Mouse (Mus musculus): ENCODE results near the gene Gstt4. TPM values are rescaled to one million over a fixed set of nuclear protein-coding genes. Genes with fewer than 3 reads are reported as not detected.

The Gstt4 gene
- polyA plus RNA-seq, 1 experiment from 2014 or later = not detected

DNA sequence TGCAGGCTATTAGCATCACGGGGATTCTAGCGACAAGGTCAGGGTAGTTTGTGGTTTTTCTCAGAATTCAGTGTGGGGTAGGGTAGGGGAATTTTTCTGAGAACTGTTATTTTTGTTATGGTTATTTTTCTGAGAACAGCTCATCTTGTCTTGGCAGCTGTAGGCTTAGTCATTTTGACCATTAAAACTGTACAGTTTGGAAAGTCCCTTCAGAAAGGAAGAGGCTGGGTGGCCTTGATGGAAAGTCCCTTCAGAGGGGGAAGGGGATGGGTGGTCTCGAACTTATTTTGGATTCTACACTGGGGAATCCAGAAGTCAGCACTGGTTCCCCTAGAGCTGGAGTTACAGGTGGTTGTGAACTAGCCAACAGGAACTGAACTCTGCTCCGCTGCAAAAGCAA is 2.2 kb upstream of the Gstt4 start:
- WGBS = 81% methylated on average over 4 of the region's 4 CpGs
- Histone ChIP-seq H3K36me3 (ENCODE audit: insufficient read depth, low read length) (no peaks in the 10 kb centered on the region), H3K27ac (ENCODE audit: low read length) (no peak overlapping the region), H3K4me2 (replicated peaks; ENCODE audit: low read depth, low read length) (no peak overlapping the region), H3K4me1 (ENCODE audit: insufficient read depth, low read depth, low read length) (no peaks in the 10 kb centered on the region), H3K4me3 (ENCODE audit: low read depth, low read length) (no peak overlapping the region), H3K9me3 (ENCODE audit: low read length) (no peaks in the 10 kb centered on the region), H3K27me3 (replicated peaks; ENCODE audit: insufficient read depth, low read length) (no peaks in the 10 kb centered on the region), H3K9ac (replicated peaks; ENCODE audit: low read depth) (no peak overlapping the region)
- DNase-seq (ENCODE audit: low spot score) = no peak
- TF ChIP-seq CTCF (IDR thresholded peaks at IDR 0.05) = no peak
- no peak for TF ChIP-seq EP300 (IDR thresholded peaks at IDR 0.05)
- ATAC-seq = no peak

DNA sequence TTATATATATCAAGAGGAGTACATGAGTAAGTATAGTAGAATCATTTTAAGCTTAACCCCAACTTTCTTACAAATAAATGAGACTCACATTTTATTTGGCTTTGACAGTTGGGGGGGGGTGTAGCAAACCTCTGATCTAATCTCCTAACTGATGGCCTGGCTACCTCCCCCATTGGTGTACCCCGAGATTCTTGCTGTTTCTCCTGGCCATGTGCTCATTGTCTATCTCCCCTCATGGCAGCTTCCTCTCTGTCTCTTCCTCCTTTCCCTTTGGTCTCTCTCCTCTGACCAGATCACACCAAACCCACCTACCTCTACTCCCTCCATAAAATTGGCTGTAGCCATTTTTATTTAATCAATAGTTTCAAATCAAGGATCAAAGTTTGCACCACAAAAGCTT is 1.4 kb upstream of the Gstt4 start:
- no peak overlapping the region for H3K27ac ChIP-seq (ENCODE audit: low read length)
- TF ChIP-seq EP300 (IDR thresholded peaks at IDR 0.05) (no peak), CTCF (IDR thresholded peaks at IDR 0.05) (no peak)
- ATAC-seq (no peak), DNase-seq (ENCODE audit: low spot score) (no peak)
- no peaks in the 10 kb centered on the region for H3K4me1 ChIP-seq (ENCODE audit: insufficient read depth, low read depth, low read length)
- H3K27me3 ChIP-seq (replicated peaks; ENCODE audit: insufficient read depth, low read length) = no peaks in the 10 kb centered on the region
- H3K9me3 ChIP-seq (ENCODE audit: low read length) = no peaks in the 10 kb centered on the region
- WGBS = 83% methylated on average over 1 of the region's 1 CpGs
- H3K36me3 ChIP-seq (ENCODE audit: insufficient read depth, low read length) = no peaks in the 10 kb centered on the region
- H3K4me3 ChIP-seq (ENCODE audit: low read depth, low read length) = no peak overlapping the region
- H3K4me2 ChIP-seq (replicated peaks; ENCODE audit: low read depth, low read length) = no peak overlapping the region
- no peak overlapping the region for H3K9ac ChIP-seq (replicated peaks; ENCODE audit: low read depth)

- WGBS = 82% methylated on average over 5 of the region's 5 CpGs
- Histone ChIP-seq H3K36me3 (ENCODE audit: insufficient read depth, low read length) (no peaks in the 10 kb centered on the region), H3K9ac (replicated peaks; ENCODE audit: low read depth) (no peak overlapping the region), H3K27ac (ENCODE audit: low read length) (no peak overlapping the region), H3K4me1 (ENCODE audit: insufficient read depth, low read depth, low read length) (no peaks in the 10 kb centered on the region), H3K9me3 (ENCODE audit: low read length) (no peaks in the 10 kb centered on the region), H3K4me3 (ENCODE audit: low read depth, low read length) (no peak overlapping the region), H3K4me2 (replicated peaks; ENCODE audit: low read depth, low read length) (no peak overlapping the region), H3K27me3 (replicated peaks; ENCODE audit: insufficient read depth, low read length) (no peaks in the 10 kb centered on the region)
- ATAC-seq (no peak), DNase-seq (ENCODE audit: low spot score) (no peak)
- TF ChIP-seq CTCF (IDR thresholded peaks at IDR 0.05) (no peak), EP300 (IDR thresholded peaks at IDR 0.05) (no peak)
These were observed 2.5 kb downstream of the Gstt4 start for GRCm38 (mm10) chr10:75819882-75820281.

GRCm38 (mm10) chr10:75818641-75819040 is 3.7 kb downstream of the Gstt4 start:
- Histone ChIP-seq H3K27ac (ENCODE audit: low read length) (no peak overlapping the region), H3K4me3 (ENCODE audit: low read depth, low read length) (no peak overlapping the region), H3K9ac (replicated peaks; ENCODE audit: low read depth) (no peak overlapping the region), H3K27me3 (replicated peaks; ENCODE audit: insufficient read depth, low read length) (no peaks in the 10 kb centered on the region), H3K4me2 (replicated peaks; ENCODE audit: low read depth, low read length) (no peak overlapping the region), H3K9me3 (ENCODE audit: low read length) (no peaks in the 10 kb centered on the region), H3K36me3 (ENCODE audit: insufficient read depth, low read length) (no peaks in the 10 kb centered on the region), H3K4me1 (ENCODE audit: insufficient read depth, low read depth, low read length) (no peaks in the 10 kb centered on the region)
- peak; percentile 46 for TF ChIP-seq CTCF (IDR thresholded peaks at IDR 0.05)
- no peak for TF ChIP-seq EP300 (IDR thresholded peaks at IDR 0.05)
- no peak for ATAC-seq
- 57% methylated on average over 10 of the region's 10 CpGs for WGBS
- no peak for DNase-seq (ENCODE audit: low spot score)

GRCm38 (mm10) chr10:75804217-75804616 is 18.1 kb downstream of the Gstt4 start:
- DNase-seq (ENCODE audit: low spot score) (no peak), ATAC-seq (no peak)
- no peak overlapping the region for H3K4me3 ChIP-seq (ENCODE audit: low read depth, low read length)
- TF ChIP-seq CTCF (IDR thresholded peaks at IDR 0.05) (no peak), EP300 (IDR thresholded peaks at IDR 0.05) (no peak)
- no peak overlapping the region for H3K4me2 ChIP-seq (replicated peaks; ENCODE audit: low read depth, low read length)
- WGBS = 48% methylated on average over 2 of the region's 2 CpGs
- H3K27me3 ChIP-seq (replicated peaks; ENCODE audit: insufficient read depth, low read length) = no peaks in the 10 kb centered on the region
- no peaks in the 10 kb centered on the region for H3K4me1 ChIP-seq (ENCODE audit: insufficient read depth, low read depth, low read length)
- no peak overlapping the region for H3K27ac ChIP-seq (ENCODE audit: low read length)
- no peaks in the 10 kb centered on the region for H3K9me3 ChIP-seq (ENCODE audit: low read length)
- no peaks in the 10 kb centered on the region for H3K36me3 ChIP-seq (ENCODE audit: insufficient read depth, low read length)
- H3K9ac ChIP-seq (replicated peaks; ENCODE audit: low read depth) = no peak overlapping the region

DNA sequence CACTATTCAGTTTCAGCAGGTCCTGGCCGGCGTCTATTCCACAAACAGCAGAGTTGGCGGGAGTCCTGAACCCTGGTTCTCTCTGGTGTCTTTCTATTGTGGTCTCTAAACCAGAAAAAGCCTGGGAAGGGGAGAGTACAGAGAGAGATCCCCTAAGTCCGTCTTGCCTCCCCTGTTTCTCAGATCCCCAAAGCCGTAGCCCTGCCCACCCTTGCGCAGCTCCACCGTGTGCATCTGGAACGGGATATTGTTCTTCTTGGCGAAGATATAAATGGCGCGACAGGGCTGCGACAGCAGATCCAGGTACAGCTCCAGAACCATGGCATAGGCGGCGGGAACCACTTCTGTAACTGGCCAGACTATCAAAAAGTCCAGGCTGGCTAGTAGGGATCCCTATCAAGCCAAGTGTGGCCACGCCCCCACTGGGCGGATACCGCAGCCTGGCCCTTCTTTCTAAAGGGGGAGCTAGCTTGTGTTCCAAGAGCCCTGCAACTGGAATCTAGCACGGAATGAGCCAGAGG is 24.1 kb downstream of the Gstt4 start, which contains the start of gene Gstt1:
Gene Gstt1 (minus strand): TSS at position 409 of the 521 bp plus-strand sequence.
- Histone ChIP-seq H3K4me3 (ENCODE audit: low read depth, low read length) (peak within 1 kb of the TSS; percentile 53), H3K27me3 (replicated peaks; ENCODE audit: insufficient read depth, low read length) (no peaks in the 10 kb centered on the region), H3K9ac (replicated peaks; ENCODE audit: low read depth) (peak within 1 kb of the TSS; percentile 37), H3K36me3 (ENCODE audit: insufficient read depth, low read length) (no peaks in the 10 kb centered on the region), H3K4me1 (ENCODE audit: insufficient read depth, low read depth, low read length) (peaks cover 10% of the 10 kb centered on the region; the same call in 1 of the 2 replicates), H3K4me2 (replicated peaks; ENCODE audit: low read depth, low read length) (peak within 1 kb of the TSS; percentile 67), H3K9me3 (ENCODE audit: low read length) (no peaks in the 10 kb centered on the region), H3K27ac (ENCODE audit: low read length) (peak within 1 kb of the TSS; percentile 28; the same call in 1 of the 2 replicates)
- peak; percentile 42 for ATAC-seq
- TF ChIP-seq EP300 (IDR thresholded peaks at IDR 0.05) (no peak), CTCF (IDR thresholded peaks at IDR 0.05) (0 out of 2 replicates have a peak, but pooled peaks have one; percentile 7)
- WGBS = 6% methylated on average over 18 of the region's 18 CpGs
- DNase-seq (ENCODE audit: low spot score) = peak; percentile 52
